Mouse (Mus musculus) MEL (cell line): ENCODE measurements around the gene Nol7.

Experiments used
- GABPA ChIP-seq: IDR thresholded peaks from 2 replicates; pipeline ENCODE4 v1.6.1; 2012; ENCODE audit warnings: low read depth, mild to moderate bottlenecking, inconsistent platforms, low read length, improper control_type of control experiment, moderate library complexity
- MAZ ChIP-seq: IDR thresholded peaks from 2 replicates; pipeline ENCODE4 v1.6.1; 2012; ENCODE audit warnings: low read depth, mild to moderate bottlenecking, inconsistent platforms, low read length, improper control_type of control experiment
- NELFE ChIP-seq: IDR thresholded peaks from 2 replicates; pipeline ENCODE4 v1.6.1; 2011; ENCODE audit warnings: low read depth, low read length, improper control_type of control experiment

GRCm38 (mm10) chr13:43362353-43362752 lies 35.8 kb upstream of the Nol7 start:
- no peak for TF ChIP-seq MAZ
- TF ChIP-seq GABPA, result no peak
- no peak for TF ChIP-seq NELFE
